Mouse (Mus musculus) splenic B cell, adult 2 months (primary cell): Measurements from ENCODE around the gene Ibtk.

Experiments used
- DNase-seq: peaks from one replicate; pipeline ENCODE4 v3.0.0-alpha.2; 2011; ENCODE audit warnings: low read depth, low spot score
- H3K27me3 ChIP-seq: 2 replicates; pipeline ENCODE4 v1.6.1; 2012; ENCODE audit warnings: mild to moderate bottlenecking, low read length, moderate library complexity, mixed read lengths; ENCODE audit not compliant: control insufficient read depth, poor library complexity, insufficient read depth, severe bottlenecking
- H3K36me3 ChIP-seq: 2 replicates; pipeline ENCODE4 v1.6.1; 2012; ENCODE audit warnings: mild to moderate bottlenecking, low read length, moderate library complexity, mixed read lengths; ENCODE audit not compliant: control insufficient read depth, poor library complexity, insufficient read depth, severe bottlenecking

Gene Ibtk

DNA sequence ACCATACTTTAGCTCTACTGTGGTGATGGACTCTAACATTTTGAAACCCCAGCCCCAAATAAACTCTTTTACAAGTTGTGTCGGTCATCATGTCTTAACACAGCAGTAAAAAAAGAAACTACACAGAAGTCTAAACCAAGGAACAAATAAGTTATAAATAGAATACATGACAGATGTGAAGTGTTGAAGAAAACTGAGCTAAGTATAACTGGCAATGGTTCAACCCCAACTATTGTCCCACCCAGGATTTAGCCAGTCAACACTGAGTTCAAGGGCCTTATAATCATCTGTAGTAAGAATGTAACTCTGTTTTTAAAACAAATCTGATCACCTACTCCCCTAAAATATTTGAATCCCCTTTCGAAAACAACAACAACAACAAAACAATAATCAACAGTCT, 3.6 kb downstream of the Ibtk start:
- no peak for DNase-seq
- peaks cover 2% of the 10 kb centered on the region; the same call in 1 of the 2 replicates for H3K36me3 ChIP-seq
- H3K27me3 ChIP-seq = no peaks in the 10 kb centered on the region

- H3K27me3 ChIP-seq = no peaks in the 10 kb centered on the region
- H3K36me3 ChIP-seq = peaks cover 2% of the 10 kb centered on the region
- no peak for DNase-seq
Measured at GRCm38 (mm10) chr9:85743358-85743757, 5.8 kb downstream of the Ibtk start.

DNA sequence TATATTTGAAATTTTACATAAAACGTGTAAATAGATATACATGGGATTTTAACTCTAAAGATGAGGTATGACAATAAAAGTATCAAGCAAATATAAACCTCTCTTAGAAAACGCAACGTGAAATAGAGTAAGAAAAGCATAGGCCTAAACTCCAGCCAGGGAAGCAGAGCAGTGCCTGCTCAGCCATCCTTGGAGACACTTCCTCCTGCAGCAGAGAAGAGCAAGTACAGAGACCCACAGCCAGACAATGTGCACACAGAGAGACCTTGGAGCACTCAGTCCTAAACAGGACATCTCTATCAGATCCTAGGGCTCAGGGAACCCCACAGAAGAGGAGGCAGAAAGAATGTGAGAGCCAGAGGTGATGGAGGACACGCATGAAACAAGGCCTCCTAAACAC, 7.0 kb downstream of the Ibtk start:
- Histone ChIP-seq H3K36me3 (peaks cover 2% of the 10 kb centered on the region), H3K27me3 (no peaks in the 10 kb centered on the region)
- DNase-seq = peak; percentile 36

DNA sequence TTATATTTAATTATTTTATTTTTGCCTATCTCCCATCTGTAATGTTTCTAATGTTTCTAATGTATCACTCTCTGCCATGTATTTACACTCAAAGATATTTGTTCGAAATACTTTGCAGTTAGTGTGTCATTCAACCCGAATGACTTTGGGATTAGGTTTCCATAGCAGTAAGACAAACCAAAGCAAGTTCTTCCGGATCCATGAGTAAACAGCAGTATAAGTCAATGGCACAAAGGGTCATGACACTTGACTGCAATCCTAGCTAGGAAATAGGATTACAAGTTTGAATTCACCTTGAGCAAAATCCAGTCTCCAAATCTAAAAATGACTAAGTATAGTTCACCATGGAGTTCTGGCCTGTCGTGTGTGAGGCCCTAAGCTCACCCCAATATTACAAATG, 9.9 kb downstream of the Ibtk start:
- H3K36me3 ChIP-seq = peaks cover 6% of the 10 kb centered on the region
- H3K27me3 ChIP-seq = no peaks in the 10 kb centered on the region
- no peak for DNase-seq

GRCm38 (mm10) chr9:85734821-85735220, 14.3 kb downstream of the Ibtk start:
- Histone ChIP-seq H3K36me3 (peaks cover 14% of the 10 kb centered on the region), H3K27me3 (no peaks in the 10 kb centered on the region)
- no peak for DNase-seq

DNA sequence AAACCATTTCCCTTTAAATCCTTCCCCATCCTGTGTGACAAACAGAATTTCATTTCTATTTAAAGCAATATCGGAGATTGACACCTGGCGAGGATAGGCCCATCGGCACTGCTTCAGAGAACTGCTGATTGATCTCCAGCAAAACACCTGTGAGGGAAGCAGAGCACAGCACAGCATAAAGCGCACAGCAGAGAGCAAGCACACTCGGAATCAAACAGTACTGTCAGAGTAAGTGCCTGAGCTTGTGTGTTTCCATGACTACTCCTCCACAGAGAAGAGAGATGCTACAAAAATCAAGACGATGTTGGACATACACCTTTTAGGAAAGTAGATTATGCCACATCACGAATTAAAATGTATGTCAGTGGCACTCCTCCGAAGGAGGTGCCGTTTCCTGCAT, 25.1 kb downstream of the Ibtk start:
- no peaks in the 10 kb centered on the region for H3K27me3 ChIP-seq
- no peak for DNase-seq
- peaks cover 20% of the 10 kb centered on the region for H3K36me3 ChIP-seq

DNA sequence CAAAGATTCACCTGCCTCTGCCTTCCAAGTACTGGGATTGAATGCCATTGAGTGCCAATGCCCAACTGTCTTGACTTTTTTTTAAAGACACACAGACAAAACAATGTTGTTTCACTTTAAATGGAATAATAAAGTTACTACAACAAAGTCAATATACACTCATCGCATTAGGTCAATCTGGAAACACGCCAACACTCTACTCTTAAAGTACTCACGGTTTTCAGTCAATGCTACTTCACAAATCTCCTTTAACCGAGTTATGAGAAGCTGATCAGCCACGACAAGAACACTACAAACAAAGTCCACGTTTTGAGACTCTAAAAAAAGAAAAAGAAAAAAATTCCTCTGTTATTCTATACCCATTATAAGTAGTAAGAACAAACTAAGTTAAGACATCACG, 31.8 kb downstream of the Ibtk start:
- Histone ChIP-seq H3K27me3 (no peaks in the 10 kb centered on the region), H3K36me3 (peaks cover 25% of the 10 kb centered on the region)
- no peak for DNase-seq

DNA sequence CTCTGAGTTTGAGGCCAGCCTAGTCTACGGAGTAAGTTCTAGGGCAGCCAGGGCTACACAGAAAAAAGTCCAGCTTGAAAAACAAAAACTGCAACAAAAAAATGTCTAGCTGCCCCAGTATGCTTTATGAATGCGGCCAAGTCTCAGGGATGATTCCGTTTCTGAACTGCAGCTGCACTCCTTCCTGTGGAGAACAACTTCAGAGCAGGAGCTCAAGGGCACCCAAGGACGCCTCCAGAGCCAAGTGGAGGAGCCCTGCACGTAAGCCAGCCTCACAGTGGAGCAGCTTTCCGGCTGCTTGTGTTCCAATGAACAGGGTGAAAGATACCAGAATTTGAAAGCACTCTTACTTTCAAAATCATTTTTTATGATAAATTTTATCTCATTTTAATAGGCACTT, 41.8 kb downstream of the Ibtk start:
- H3K36me3 ChIP-seq = peaks cover 22% of the 10 kb centered on the region

GRCm38 (mm10) chr9:85701981-85702380, 47.2 kb downstream of the Ibtk start:
- no peaks in the 10 kb centered on the region for H3K27me3 ChIP-seq
- peaks cover 14% of the 10 kb centered on the region for H3K36me3 ChIP-seq
- DNase-seq = no peak

More for the DNA sequence above, 41.8 kb downstream of the Ibtk start:
- no peaks in the 10 kb centered on the region for H3K27me3 ChIP-seq
- DNase-seq = no peak

- no peak for DNase-seq
- Histone ChIP-seq H3K27me3 (no peaks in the 10 kb centered on the region), H3K36me3 (peaks cover 7% of the 10 kb centered on the region)
Measured at GRCm38 (mm10) chr9:85695606-85696005, 53.5 kb downstream of the Ibtk start.

DNA sequence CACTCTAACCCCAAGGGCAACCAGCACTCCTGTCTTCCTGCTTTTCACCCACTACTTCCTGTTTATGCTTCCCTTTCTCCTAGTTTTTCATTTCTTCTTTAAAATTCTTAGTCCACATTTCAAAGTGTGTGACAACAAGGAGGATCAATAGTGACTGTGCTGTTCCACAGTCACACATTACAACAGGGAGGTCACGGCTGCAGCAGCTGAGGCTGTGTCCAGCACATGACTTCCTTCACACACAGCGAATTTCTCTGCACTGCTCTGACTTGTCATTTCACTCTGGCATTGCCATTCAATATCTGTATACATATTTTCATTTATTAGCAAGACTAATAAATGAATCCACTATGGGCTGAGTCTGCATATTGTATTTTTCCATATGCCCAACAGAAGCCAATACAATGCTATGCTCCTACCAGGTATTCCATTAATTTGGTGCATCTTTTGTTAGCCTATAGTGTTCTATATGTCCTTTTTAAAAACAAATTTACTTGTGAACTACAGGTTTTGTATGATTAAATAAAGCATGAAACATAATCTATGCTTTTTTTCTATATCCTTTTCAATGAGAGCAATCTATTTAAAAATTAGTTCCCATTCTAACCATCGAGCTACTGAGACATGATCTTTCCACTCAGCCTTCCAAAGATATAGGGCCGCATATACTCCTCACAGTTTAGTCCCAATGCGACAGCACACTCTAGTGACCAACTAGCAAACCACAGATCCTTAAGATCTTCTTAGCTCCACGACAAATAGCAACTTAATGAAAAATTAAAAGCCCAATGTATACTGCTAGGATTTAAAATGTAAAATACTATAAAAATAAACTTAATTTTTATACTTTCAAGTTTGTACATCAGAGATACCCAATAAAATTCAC, 55.7 kb downstream of the Ibtk start:
- peak; percentile 3 for DNase-seq
- Histone ChIP-seq H3K36me3 (peaks cover 17% of the 10 kb centered on the region), H3K27me3 (no peaks in the 10 kb centered on the region)

GRCm38 (mm10) chr9:85685010-85685409, 64.1 kb downstream of the Ibtk start:
- peak; percentile 47 for DNase-seq
- Histone ChIP-seq H3K27me3 (no peaks in the 10 kb centered on the region), H3K36me3 (peaks cover 11% of the 10 kb centered on the region; the same call in 1 of the 2 replicates)

GRCm38 (mm10) chr9:85675131-85675905, 73.8 kb downstream of the Ibtk start:
- H3K36me3 ChIP-seq = no peaks in the 10 kb centered on the region
- no peak for DNase-seq
- no peaks in the 10 kb centered on the region for H3K27me3 ChIP-seq

DNA sequence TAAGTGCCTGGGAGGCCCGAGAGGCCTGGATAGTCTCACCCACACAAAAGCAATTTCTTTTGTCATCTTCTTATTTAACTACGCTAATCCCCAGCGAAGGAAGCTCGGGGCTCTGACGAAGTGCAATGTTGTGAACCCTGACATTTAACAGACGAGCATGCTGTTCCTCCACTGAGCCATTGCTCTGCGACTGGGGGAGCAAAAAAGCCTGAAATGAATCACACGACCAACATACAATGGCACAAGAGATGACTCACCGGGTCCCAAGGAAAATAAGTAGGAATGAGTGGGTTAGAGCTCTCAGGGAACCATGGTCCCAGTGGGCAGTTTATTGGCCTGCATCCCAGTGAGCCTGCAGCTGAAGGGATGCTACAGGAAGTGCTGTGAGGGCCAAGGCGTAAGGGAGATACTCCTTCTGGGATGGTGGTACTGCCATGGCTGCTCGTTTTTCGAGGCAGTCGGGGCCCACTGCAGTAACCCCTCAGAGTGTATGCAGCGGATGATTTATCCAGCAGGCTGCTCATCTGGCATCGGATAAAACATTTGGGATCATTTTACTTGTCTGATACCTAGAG, 75.1 kb downstream of the Ibtk start:
- no peak for DNase-seq
- Histone ChIP-seq H3K27me3 (no peaks in the 10 kb centered on the region), H3K36me3 (no peaks in the 10 kb centered on the region)
